Comparison of ENCODE assay signal across 1 mouse cellular context in the genomic region with DNA sequence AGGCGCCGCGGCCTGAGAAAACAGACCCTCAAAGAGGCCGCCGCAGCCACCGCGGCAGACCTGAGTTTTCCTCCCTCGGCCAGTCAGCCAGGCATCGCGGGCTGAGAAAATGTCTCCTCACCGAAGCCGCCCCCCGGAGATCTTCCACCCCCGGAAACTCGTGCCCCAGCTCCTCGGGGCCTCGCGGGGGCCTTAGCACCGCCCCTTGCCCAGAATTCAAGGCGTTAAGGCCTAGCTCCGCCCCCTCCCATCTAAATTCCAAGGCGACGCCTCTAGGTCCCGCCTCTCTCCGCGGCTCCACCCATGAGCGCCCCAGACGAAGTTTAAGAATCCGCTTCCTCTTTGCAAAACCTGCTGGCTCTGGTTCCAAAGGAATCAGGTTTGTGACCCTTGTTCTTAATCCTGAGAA.
TF ChIP-seq lines count a peak whose summit lies in the region.

A gene (minus strand): TSS at position 195 of the 409 bp plus-strand sequence.

TF ChIP-seq in MEL, 35 proteins besides CTCF, POLR2A, EP300 and RAD21 (continued from another document):
- TF ChIP-seq MAFK (IDR thresholded peaks at IDR 0.05; ENCODE audit: borderline replicate concordance, low read depth, low read length), result no peak
- TF ChIP-seq KAT2A (conservative IDR thresholded peaks at IDR 0.05; ENCODE audit: low read depth, low read length), result peak; percentile 53; the same call in 1 of the 2 replicates
- TF ChIP-seq TCF12 (IDR thresholded peaks at IDR 0.05; ENCODE audit: low read depth, low read length), result peak; percentile 44
- TF ChIP-seq MYB (IDR thresholded peaks at IDR 0.05; ENCODE audit: low read depth, low read length), result no peak
